Mouse (Mus musculus): ENCODE measurements around the gene Emsy.

GRCm38 (mm10) chr7:98551041-98551440, 105.5 kb downstream of the Emsy start:
- TF ChIP-seq CTCF (IDR thresholded peaks at IDR 0.05) (no peak), EP300 (IDR thresholded peaks at IDR 0.05) (no peak)
